Mouse (Mus musculus) CD4-positive, CD25-positive, alpha-beta regulatory T cell, adult 4 months (primary cell): ENCODE measurements around the gene Slc38a7. TPM values are rescaled to one million over a fixed set of nuclear protein-coding genes. Genes with fewer than 3 reads are reported as not detected.

Source experiments
- ATAC-seq: one replicate; pipeline ENCODE4 v1.8.0; 2017
- polyA plus RNA-seq, 2 experiments: library from polyadenylated mRNA; unstranded; fragments of 100-300 nt; shearing (Covaris generic); gene quantifications; one replicate each; pipeline ENCODE4 v1.2.1; 2017

Slc38a7 gene
- polyA plus RNA-seq, 2 experiments from 2014 or later: 5.6 to 10.6 TPM

GRCm38 (mm10) chr8:95848734-95849464, 4.4 kb downstream of the Slc38a7 start:
- ATAC-seq: no peak

- no peak for ATAC-seq
Measured at GRCm38 (mm10) chr8:95848061-95848551, 5.2 kb downstream of the Slc38a7 start.

- no peak for ATAC-seq
Measured at GRCm38 (mm10) chr8:95845026-95845425, 8.3 kb downstream of the Slc38a7 start.

GRCm38 (mm10) chr8:95843968-95844367, 9.4 kb downstream of the Slc38a7 start:
- ATAC-seq: no peak

- ATAC-seq: no peak
Measured at GRCm38 (mm10) chr8:95841436-95841835, 11.9 kb downstream of the Slc38a7 start.

- ATAC-seq: no peak
Measured at GRCm38 (mm10) chr8:95839289-95839688, 14.1 kb downstream of the Slc38a7 start.

GRCm38 (mm10) chr8:95837266-95837665, 16.1 kb downstream of the Slc38a7 start:
- ATAC-seq: no peak

- no peak for ATAC-seq
Measured at GRCm38 (mm10) chr8:95835891-95836290, 17.4 kb downstream of the Slc38a7 start.

- ATAC-seq: no peak
Measured at GRCm38 (mm10) chr8:95833435-95833984, 19.8 kb downstream of the Slc38a7 start.

GRCm38 (mm10) chr8:95832603-95833434, 20.5 kb downstream of the Slc38a7 start:
- peak; percentile 88 for ATAC-seq

- no peak for ATAC-seq
Measured at GRCm38 (mm10) chr8:95830144-95830543, 23.2 kb downstream of the Slc38a7 start.

GRCm38 (mm10) chr8:95825162-95825561, 28.2 kb downstream of the Slc38a7 start, which contains the start of gene Sap18b:
Gene Sap18b, plus strand, starts transcription at chr8:95825346.
- ATAC-seq: peak; percentile 79

- no peak for ATAC-seq
Measured at GRCm38 (mm10) chr8:95822699-95823098, 30.6 kb downstream of the Slc38a7 start.

GRCm38 (mm10) chr8:95822096-95822495, 31.2 kb downstream of the Slc38a7 start:
- ATAC-seq: no peak

GRCm38 (mm10) chr8:95821266-95821665, 32.1 kb downstream of the Slc38a7 start:
- no peak for ATAC-seq

- no peak for ATAC-seq
Measured at GRCm38 (mm10) chr8:95818211-95818610, 35.1 kb downstream of the Slc38a7 start.

GRCm38 (mm10) chr8:95817597-95817996, 35.7 kb downstream of the Slc38a7 start:
- no peak for ATAC-seq

GRCm38 (mm10) chr8:95816044-95816708, 37.2 kb downstream of the Slc38a7 start:
- no peak for ATAC-seq

GRCm38 (mm10) chr8:95810184-95810591, 43.2 kb downstream of the Slc38a7 start:
- no peak for ATAC-seq

GRCm38 (mm10) chr8:95809116-95809515, 44.2 kb downstream of the Slc38a7 start:
- no peak for ATAC-seq

GRCm38 (mm10) chr8:95808631-95809030, 44.7 kb downstream of the Slc38a7 start:
- ATAC-seq: no peak

GRCm38 (mm10) chr8:95807861-95808260, 45.5 kb downstream of the Slc38a7 start:
- peak; percentile 83 for ATAC-seq
